Mouse (Mus musculus): ENCODE data around the gene Mvp.

- no peak for TF ChIP-seq POLR2A (IDR thresholded peaks at IDR 0.05; ENCODE audit: low read depth, low read length)
- no peak for TF ChIP-seq CTCF (IDR thresholded peaks at IDR 0.05; ENCODE audit: extremely low read depth, insufficient read length, insufficient replicate concordance, low read depth, low read length)
Measured at GRCm38 (mm10) chr7:127003620-127004019, 10.8 kb downstream of the Mvp start.
